Mouse (Mus musculus) adrenal gland, adult 18-20 months (tissue): ENCODE results near the gene Ankrd40. TPM values are rescaled to one million over a fixed set of nuclear protein-coding genes. Genes with fewer than 3 reads are reported as not detected.

Source experiments
- DNase-seq, 2 experiments: peaks; one replicate each; pipeline ENCODE4 v3.0.0; 2021 to 2022; ENCODE audit warnings: low spot score in 2 of 2
- total RNA-seq, 2 experiments: library from RNA; stranded (reverse); gene quantifications; 1 replicate in 1 of 2; 2 replicates in 1 of 2; pipeline ENCODE4 v1.2.3; 2021

The Ankrd40 gene
- total RNA-seq, 2 experiments from 2014 or later: 149 to 159 TPM

- DNase-seq: no peak
Measured at GRCm38 (mm10) chr11:94349839-94350238, 22.0 kb downstream of the Ankrd40 start.

GRCm38 (mm10) chr11:94350337-94350736 lies 22.5 kb downstream of the Ankrd40 start:
- no peak for DNase-seq

GRCm38 (mm10) chr11:94351094-94351493 lies 23.3 kb downstream of the Ankrd40 start:
- DNase-seq: no peak

GRCm38 (mm10) chr11:94355521-94356217 lies 27.9 kb downstream of the Ankrd40 start:
- no peak for DNase-seq

GRCm38 (mm10) chr11:94359168-94359567 lies 31.4 kb downstream of the Ankrd40 start:
- DNase-seq: no peak

GRCm38 (mm10) chr11:94361166-94361870 lies 33.5 kb downstream of the Ankrd40 start:
- DNase-seq: no peak

- DNase-seq: no peak
Measured at GRCm38 (mm10) chr11:94362101-94362500, 34.3 kb downstream of the Ankrd40 start.

- DNase-seq: no peak
Measured at GRCm38 (mm10) chr11:94363690-94364089, 35.9 kb downstream of the Ankrd40 start.

GRCm38 (mm10) chr11:94365340-94365739 lies 37.5 kb downstream of the Ankrd40 start:
- DNase-seq: no peak

GRCm38 (mm10) chr11:94369981-94370380 lies 42.2 kb downstream of the Ankrd40 start:
- DNase-seq: no peak

- DNase-seq: no peak
Measured at GRCm38 (mm10) chr11:94370809-94371208, 43.0 kb downstream of the Ankrd40 start.

GRCm38 (mm10) chr11:94374276-94374948 lies 46.6 kb downstream of the Ankrd40 start:
- no peak for DNase-seq

- DNase-seq: no peak
Measured at GRCm38 (mm10) chr11:94379061-94379460, 51.3 kb downstream of the Ankrd40 start.

- no peak for DNase-seq
Measured at GRCm38 (mm10) chr11:94379736-94380135, 51.9 kb downstream of the Ankrd40 start.

- DNase-seq: peak; percentile 14 to 32
Measured at GRCm38 (mm10) chr11:94385977-94386771, 58.4 kb downstream of the Ankrd40 start.

GRCm38 (mm10) chr11:94387756-94388155 lies 60.0 kb downstream of the Ankrd40 start:
- DNase-seq: no peak

GRCm38 (mm10) chr11:94389021-94389420 lies 61.2 kb downstream of the Ankrd40 start:
- DNase-seq: no peak

- no peak for DNase-seq
Measured at GRCm38 (mm10) chr11:94389724-94390396, 62.1 kb downstream of the Ankrd40 start.

- DNase-seq: no peak
Measured at GRCm38 (mm10) chr11:94390825-94391224, 63.0 kb downstream of the Ankrd40 start.
